Mouse (Mus musculus) kidney, embryonic 16.5 days (tissue): ENCODE measurements around the gene Ssbp2. TPM values are rescaled to one million over a fixed set of nuclear protein-coding genes. Genes with fewer than 3 reads are reported as not detected.

Source experiments
- ATAC-seq: fragments of 200-750 bp; cut with Nextera tagmentation; 2 replicates; pipeline ENCODE4 v1.8.0; 2017; ENCODE audit warnings: moderate TSS enrichment; ENCODE audit not compliant: low FRiP score, low TSS enrichment
- H3K27ac ChIP-seq: fragments of 300-500 bp; sonication (generic); 2 replicates; pipeline ENCODE4 v1.5.1; 2014; ENCODE audit warnings: low read length
- H3K27me3 ChIP-seq: fragments of 300-500 bp; sonication (generic); 2 replicates; pipeline ENCODE4 v1.6.1; 2014; ENCODE audit warnings: low read length, control low read depth, mixed read lengths; ENCODE audit not compliant: insufficient read depth
- H3K36me3 ChIP-seq: fragments of 300-500 bp; sonication (generic); 2 replicates; pipeline ENCODE4 v1.6.1; 2014; ENCODE audit warnings: low read length, control low read depth, mixed read lengths; ENCODE audit not compliant: insufficient read depth
- H3K4me1 ChIP-seq: fragments of 300-500 bp; sonication (generic); 2 replicates; pipeline ENCODE4 v1.6.1; 2014; ENCODE audit warnings: low read length, control low read depth, mixed read lengths; ENCODE audit not compliant: insufficient read depth
- H3K4me2 ChIP-seq: fragments of 300-500 bp; sonication (generic); replicated peaks from 2 replicates; pipeline ENCODE4 v1.6.1; 2014; ENCODE audit warnings: low read depth, low read length
- H3K4me3 ChIP-seq: fragments of 300-500 bp; sonication (generic); 2 replicates; pipeline ENCODE4 v1.5.1; 2014; ENCODE audit warnings: mild to moderate bottlenecking, low read length
- H3K9ac ChIP-seq: fragments of 300-500 bp; sonication (generic); replicated peaks from 2 replicates; pipeline ENCODE4 v1.6.1; 2014; ENCODE audit warnings: low read length
- H3K9me3 ChIP-seq: fragments of 300-500 bp; sonication (generic); 2 replicates; pipeline ENCODE4 v1.6.1; 2016; ENCODE audit warnings: low read length, control low read depth
- WGBS: fragments of 180-500 bp; shearing (Covaris S2); extraction: QIAGEN DNeasy Blood & Tissue Kit; methylation state at CpG from one replicate; pipeline ENCODE4 v1.1.7; 2014; 5-methylcytosine and 5-hydroxymethylcytosine counted together
- polyA plus RNA-seq: library from polyadenylated mRNA; unstranded; fragments of >200 nt; fragmentation: Nextera tagmentation; extraction: Ambion mirVana; gene quantifications from 2 replicates; pipeline ENCODE4 v1.2.1, GENCODE M21; 2015

Ssbp2 gene
- polyA plus RNA-seq, 1 experiment from 2014 or later, result 130 TPM

- WGBS, result 71% methylated on average over 2 of the region's 2 CpGs
Observed at GRCm38 (mm10) chr13:91509467-91509866, 49.4 kb downstream of the Ssbp2 start.

GRCm38 (mm10) chr13:91514979-91515378 lies 54.9 kb downstream of the Ssbp2 start:
- H3K4me3 ChIP-seq, result no peak overlapping the region
- no peaks in the 10 kb centered on the region for H3K36me3 ChIP-seq
- no peaks in the 10 kb centered on the region for H3K27me3 ChIP-seq
- WGBS, result 88% methylated on average over 4 of the region's 4 CpGs
- H3K9ac ChIP-seq, result no peak overlapping the region
- no peak overlapping the region for H3K4me2 ChIP-seq
- H3K4me1 ChIP-seq, result no peaks in the 10 kb centered on the region
- no peak overlapping the region for H3K27ac ChIP-seq
- ATAC-seq, result no peak
- H3K9me3 ChIP-seq, result no peaks in the 10 kb centered on the region

More at GRCm38 (mm10) chr13:91509467-91509866, 49.4 kb downstream of the Ssbp2 start:
- H3K4me3 ChIP-seq, result no peak overlapping the region
- no peak overlapping the region for H3K4me2 ChIP-seq
- ATAC-seq, result 0 out of 2 replicates have a peak, but pooled peaks have one; percentile 49
- H3K36me3 ChIP-seq, result no peaks in the 10 kb centered on the region
- peaks cover 8% of the 10 kb centered on the region; the same call in 1 of the 2 replicates for H3K4me1 ChIP-seq
- no peaks in the 10 kb centered on the region for H3K27me3 ChIP-seq
- H3K9ac ChIP-seq, result no peak overlapping the region
- H3K27ac ChIP-seq, result no peak overlapping the region
- no peaks in the 10 kb centered on the region for H3K9me3 ChIP-seq

GRCm38 (mm10) chr13:91520073-91520750 lies 60.1 kb downstream of the Ssbp2 start:
- Histone ChIP-seq H3K27ac (no peak overlapping the region), H3K9ac (no peak overlapping the region), H3K4me1 (0 out of 2 replicates have a peak, but pooled peaks cover 3% of the 10 kb centered on the region), H3K9me3 (no peaks in the 10 kb centered on the region), H3K36me3 (no peaks in the 10 kb centered on the region), H3K27me3 (no peaks in the 10 kb centered on the region), H3K4me2 (no peak overlapping the region), H3K4me3 (no peak overlapping the region)
- 0 out of 2 replicates have a peak, but pooled peaks have one; percentile 23 for ATAC-seq
- 22% methylated on average over 4 of the region's 4 CpGs for WGBS

GRCm38 (mm10) chr13:91520968-91521367 lies 60.9 kb downstream of the Ssbp2 start:
- H3K9me3 ChIP-seq, result no peaks in the 10 kb centered on the region
- no peak overlapping the region for H3K4me3 ChIP-seq
- 0 out of 2 replicates have a peak, but pooled peaks cover 3% of the 10 kb centered on the region for H3K4me1 ChIP-seq
- no peak overlapping the region for H3K4me2 ChIP-seq
- no peak overlapping the region for H3K27ac ChIP-seq
- H3K9ac ChIP-seq, result no peak overlapping the region
- H3K27me3 ChIP-seq, result no peaks in the 10 kb centered on the region
- no peaks in the 10 kb centered on the region for H3K36me3 ChIP-seq
- WGBS, result 97% methylated on average over 1 of the region's 1 CpGs
- ATAC-seq, result no peak

GRCm38 (mm10) chr13:91526058-91526457 lies 66.0 kb downstream of the Ssbp2 start:
- 0 out of 2 replicates have a peak, but pooled peaks cover 4% of the 10 kb centered on the region for H3K36me3 ChIP-seq
- no peak overlapping the region for H3K27ac ChIP-seq
- H3K27me3 ChIP-seq, result no peaks in the 10 kb centered on the region
- 95% methylated on average over 12 of the region's 12 CpGs for WGBS
- H3K4me1 ChIP-seq, result no peaks in the 10 kb centered on the region
- H3K4me2 ChIP-seq, result no peak overlapping the region
- no peak overlapping the region for H3K9ac ChIP-seq
- no peak overlapping the region for H3K4me3 ChIP-seq
- no peaks in the 10 kb centered on the region for H3K9me3 ChIP-seq
- no peak for ATAC-seq

GRCm38 (mm10) chr13:91529821-91530220 lies 69.7 kb downstream of the Ssbp2 start:
- Histone ChIP-seq H3K9me3 (no peaks in the 10 kb centered on the region; the same call in 1 of the 2 replicates), H3K36me3 (peaks cover 22% of the 10 kb centered on the region), H3K4me2 (no peak overlapping the region), H3K4me1 (no peaks in the 10 kb centered on the region), H3K9ac (no peak overlapping the region), H3K4me3 (no peak overlapping the region), H3K27me3 (no peaks in the 10 kb centered on the region), H3K27ac (no peak overlapping the region)
- 96% methylated on average over 3 of the region's 3 CpGs for WGBS
- no peak for ATAC-seq

GRCm38 (mm10) chr13:91536711-91537110 lies 76.6 kb downstream of the Ssbp2 start:
- H3K9me3 ChIP-seq, result no peaks in the 10 kb centered on the region; the same call in 1 of the 2 replicates
- no peak overlapping the region for H3K27ac ChIP-seq
- no peak overlapping the region for H3K9ac ChIP-seq
- H3K4me2 ChIP-seq, result no peak overlapping the region
- no peaks in the 10 kb centered on the region for H3K4me1 ChIP-seq
- ATAC-seq, result no peak
- 82% methylated on average over 3 of the region's 3 CpGs for WGBS
- no peak overlapping the region for H3K4me3 ChIP-seq
- H3K36me3 ChIP-seq, result peaks cover 20% of the 10 kb centered on the region
- H3K27me3 ChIP-seq, result no peaks in the 10 kb centered on the region

GRCm38 (mm10) chr13:91540145-91541068 lies 80.3 kb downstream of the Ssbp2 start:
- no peak overlapping the region for H3K4me3 ChIP-seq

GRCm38 (mm10) chr13:91541069-91541429 lies 81.0 kb downstream of the Ssbp2 start:
- Histone ChIP-seq H3K27ac (no peak overlapping the region), H3K9me3 (no peaks in the 10 kb centered on the region), H3K9ac (no peak overlapping the region), H3K27me3 (no peaks in the 10 kb centered on the region), H3K36me3 (peaks cover 2% of the 10 kb centered on the region; the same call in 1 of the 2 replicates), H3K4me1 (no peaks in the 10 kb centered on the region), H3K4me2 (no peak overlapping the region), H3K4me3 (no peak overlapping the region)
- no peak for ATAC-seq
- WGBS, result 94% methylated on average over 6 of the region's 6 CpGs

More at GRCm38 (mm10) chr13:91540145-91541068, 80.3 kb downstream of the Ssbp2 start:
- Histone ChIP-seq H3K4me1 (no peaks in the 10 kb centered on the region), H3K4me2 (no peak overlapping the region), H3K9me3 (no peaks in the 10 kb centered on the region), H3K27me3 (no peaks in the 10 kb centered on the region), H3K27ac (no peak overlapping the region), H3K9ac (no peak overlapping the region), H3K36me3 (peaks cover 2% of the 10 kb centered on the region; the same call in 1 of the 2 replicates)
- no peak for ATAC-seq
- WGBS, result 90% methylated on average over 2 of the region's 2 CpGs
